Mouse (Mus musculus) cerebellum, adult 2 months (tissue): ENCODE measurements around the gene Taar9.

Experiments used
- CTCF ChIP-seq: fragments of 200-500 bp; IDR thresholded peaks from 2 replicates; pipeline ENCODE4 v1.5.1; 2011; ENCODE audit warnings: low read depth, mild to moderate bottlenecking, control low read depth, low read length, moderate library complexity, borderline replicate concordance; ENCODE audit not compliant: insufficient read depth
- POLR2A ChIP-seq: fragments of 200-500 bp; IDR thresholded peaks from 2 replicates; pipeline ENCODE4 v1.6.1; 2011; ENCODE audit warnings: low read length, control low read depth, borderline replicate concordance; ENCODE audit not compliant: insufficient read depth

DNA sequence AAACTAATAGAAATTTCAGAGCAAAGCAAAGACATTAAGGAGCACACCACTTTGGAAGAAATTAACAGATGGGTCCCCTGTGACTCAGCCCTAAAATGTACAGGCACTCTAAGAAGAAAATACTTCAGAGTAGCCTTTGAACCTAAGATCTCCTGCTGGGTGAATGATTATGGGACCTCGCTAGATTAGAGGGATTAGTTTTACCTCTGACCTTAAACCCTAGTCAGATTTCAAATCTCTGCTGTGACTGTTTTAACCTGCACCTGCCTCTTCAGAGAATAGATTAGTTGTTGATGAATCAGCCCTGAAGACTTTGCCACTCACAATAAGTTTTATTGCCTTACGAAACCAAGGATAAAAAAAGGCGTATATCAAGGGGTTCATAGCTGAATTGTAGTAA lies 1.1 kb downstream of the Taar9 start:
- TF ChIP-seq POLR2A (no peak), CTCF (no peak)
